Mouse (Mus musculus): ENCODE data around the gene Psmg4. TPM values are rescaled to one million over a fixed set of nuclear protein-coding genes. Genes with fewer than 3 reads are reported as not detected.

Psmg4 gene
- polyA plus RNA-seq, 1 experiment = 30.1 TPM

- Histone ChIP-seq H3K4me3 (ENCODE audit: insufficient read depth, low read length) (no peak overlapping the region), H3K4me1 (ENCODE audit: control insufficient read depth, insufficient read depth, low read length) (no peaks in the 10 kb centered on the region), H3K27ac (ENCODE audit: insufficient read depth, low read depth, low read length) (no peak overlapping the region)
- no peak for TF ChIP-seq POLR2A (IDR thresholded peaks at IDR 0.05; ENCODE audit: borderline replicate concordance, low read depth, low read length)
- no peak for TF ChIP-seq CTCF (IDR thresholded peaks at IDR 0.05; ENCODE audit: low read depth, low read length)
Observed at GRCm38 (mm10) chr13:34143389-34143788, 19.4 kb upstream of the Psmg4 start.

GRCm38 (mm10) chr13:34146916-34147315, 15.8 kb upstream of the Psmg4 start:
- no peak overlapping the region for H3K4me3 ChIP-seq (ENCODE audit: insufficient read depth, low read length)
- no peaks in the 10 kb centered on the region for H3K4me1 ChIP-seq (ENCODE audit: control insufficient read depth, insufficient read depth, low read length)
- TF ChIP-seq CTCF (IDR thresholded peaks at IDR 0.05; ENCODE audit: low read depth, low read length) = no peak
- no peak for TF ChIP-seq POLR2A (IDR thresholded peaks at IDR 0.05; ENCODE audit: borderline replicate concordance, low read depth, low read length)
- H3K27ac ChIP-seq (ENCODE audit: insufficient read depth, low read depth, low read length) = no peak overlapping the region

DNA sequence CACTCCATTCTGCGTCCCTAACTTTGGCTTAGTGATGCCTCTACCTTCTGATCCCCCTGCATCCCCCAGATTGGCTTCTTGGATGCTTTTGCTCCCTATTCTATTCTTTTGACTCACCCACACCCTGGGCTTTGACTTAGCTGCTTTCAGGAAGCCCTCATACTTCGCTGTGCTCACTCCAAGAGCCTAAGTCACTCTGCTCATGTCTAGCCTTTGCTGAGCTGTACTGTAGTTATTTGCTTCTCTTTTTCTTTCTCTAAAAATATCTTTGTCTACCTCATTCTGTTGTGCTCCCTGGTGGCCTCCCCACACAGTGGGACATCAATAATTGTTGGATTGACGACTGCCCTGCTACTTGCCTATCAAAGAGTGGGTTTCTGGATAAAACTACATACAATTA, 14.6 kb upstream of the Psmg4 start:
- Histone ChIP-seq H3K27ac (ENCODE audit: insufficient read depth, low read depth, low read length) (no peak overlapping the region), H3K4me1 (ENCODE audit: control insufficient read depth, insufficient read depth, low read length) (no peaks in the 10 kb centered on the region), H3K4me3 (ENCODE audit: insufficient read depth, low read length) (no peak overlapping the region)
- TF ChIP-seq CTCF (IDR thresholded peaks at IDR 0.05; ENCODE audit: low read depth, low read length) (no peak), POLR2A (IDR thresholded peaks at IDR 0.05; ENCODE audit: borderline replicate concordance, low read depth, low read length) (no peak)

- no peak overlapping the region for H3K27ac ChIP-seq (ENCODE audit: insufficient read depth, low read depth, low read length)
- TF ChIP-seq CTCF (IDR thresholded peaks at IDR 0.05; ENCODE audit: low read depth, low read length) = no peak
- no peak for TF ChIP-seq POLR2A (IDR thresholded peaks at IDR 0.05; ENCODE audit: borderline replicate concordance, low read depth, low read length)
- no peaks in the 10 kb centered on the region for H3K4me1 ChIP-seq (ENCODE audit: control insufficient read depth, insufficient read depth, low read length)
- no peak overlapping the region for H3K4me3 ChIP-seq (ENCODE audit: insufficient read depth, low read length)
Observed at GRCm38 (mm10) chr13:34148767-34149392, 13.9 kb upstream of the Psmg4 start.

GRCm38 (mm10) chr13:34149463-34150176, 13.1 kb upstream of the Psmg4 start:
- Histone ChIP-seq H3K4me1 (ENCODE audit: control insufficient read depth, insufficient read depth, low read length) (peaks cover 2% of the 10 kb centered on the region; the same call in 1 of the 2 replicates), H3K4me3 (ENCODE audit: insufficient read depth, low read length) (no peak overlapping the region), H3K27ac (ENCODE audit: insufficient read depth, low read depth, low read length) (no peak overlapping the region)
- TF ChIP-seq POLR2A (IDR thresholded peaks at IDR 0.05; ENCODE audit: borderline replicate concordance, low read depth, low read length) (no peak), CTCF (IDR thresholded peaks at IDR 0.05; ENCODE audit: low read depth, low read length) (no peak)

- Histone ChIP-seq H3K27ac (ENCODE audit: insufficient read depth, low read depth, low read length) (no peak overlapping the region), H3K4me1 (ENCODE audit: control insufficient read depth, insufficient read depth, low read length) (peaks cover 2% of the 10 kb centered on the region; the same call in 1 of the 2 replicates), H3K4me3 (ENCODE audit: insufficient read depth, low read length) (no peak overlapping the region)
- TF ChIP-seq CTCF (IDR thresholded peaks at IDR 0.05; ENCODE audit: low read depth, low read length) (no peak), POLR2A (IDR thresholded peaks at IDR 0.05; ENCODE audit: borderline replicate concordance, low read depth, low read length) (no peak)
Observed at GRCm38 (mm10) chr13:34150271-34151027, 12.3 kb upstream of the Psmg4 start.

DNA sequence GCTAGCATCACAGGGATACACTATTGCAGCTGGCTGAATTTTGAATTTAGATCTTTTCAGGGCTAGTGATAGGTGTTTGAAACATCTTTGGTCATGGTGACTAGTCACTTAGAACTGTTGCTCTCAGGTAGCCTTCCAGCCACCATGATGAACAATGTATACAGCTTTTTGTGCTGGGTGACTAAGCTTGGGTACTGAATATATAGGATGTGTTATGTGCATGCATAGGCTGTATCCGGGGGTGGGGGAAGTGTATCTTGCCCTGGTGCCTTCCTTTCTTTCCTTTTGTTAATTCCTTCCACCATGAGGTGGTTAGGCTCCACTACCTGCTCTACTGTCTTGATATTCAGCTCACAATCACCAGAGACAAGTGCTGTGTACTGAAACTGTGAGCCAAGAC, 11.3 kb upstream of the Psmg4 start:
- no peak overlapping the region for H3K27ac ChIP-seq (ENCODE audit: insufficient read depth, low read depth, low read length)
- TF ChIP-seq CTCF (IDR thresholded peaks at IDR 0.05; ENCODE audit: low read depth, low read length) = no peak
- no peak for TF ChIP-seq POLR2A (IDR thresholded peaks at IDR 0.05; ENCODE audit: borderline replicate concordance, low read depth, low read length)
- H3K4me1 ChIP-seq (ENCODE audit: control insufficient read depth, insufficient read depth, low read length) = peaks cover 9% of the 10 kb centered on the region
- no peak overlapping the region for H3K4me3 ChIP-seq (ENCODE audit: insufficient read depth, low read length)

- no peak overlapping the region for H3K4me3 ChIP-seq (ENCODE audit: insufficient read depth, low read length)
- TF ChIP-seq POLR2A (IDR thresholded peaks at IDR 0.05; ENCODE audit: borderline replicate concordance, low read depth, low read length) = no peak
- no peak for TF ChIP-seq CTCF (IDR thresholded peaks at IDR 0.05; ENCODE audit: low read depth, low read length)
- H3K27ac ChIP-seq (ENCODE audit: insufficient read depth, low read depth, low read length) = no peak overlapping the region
- peaks cover 9% of the 10 kb centered on the region for H3K4me1 ChIP-seq (ENCODE audit: control insufficient read depth, insufficient read depth, low read length)
Observed at GRCm38 (mm10) chr13:34152695-34153094, 10.1 kb upstream of the Psmg4 start.

DNA sequence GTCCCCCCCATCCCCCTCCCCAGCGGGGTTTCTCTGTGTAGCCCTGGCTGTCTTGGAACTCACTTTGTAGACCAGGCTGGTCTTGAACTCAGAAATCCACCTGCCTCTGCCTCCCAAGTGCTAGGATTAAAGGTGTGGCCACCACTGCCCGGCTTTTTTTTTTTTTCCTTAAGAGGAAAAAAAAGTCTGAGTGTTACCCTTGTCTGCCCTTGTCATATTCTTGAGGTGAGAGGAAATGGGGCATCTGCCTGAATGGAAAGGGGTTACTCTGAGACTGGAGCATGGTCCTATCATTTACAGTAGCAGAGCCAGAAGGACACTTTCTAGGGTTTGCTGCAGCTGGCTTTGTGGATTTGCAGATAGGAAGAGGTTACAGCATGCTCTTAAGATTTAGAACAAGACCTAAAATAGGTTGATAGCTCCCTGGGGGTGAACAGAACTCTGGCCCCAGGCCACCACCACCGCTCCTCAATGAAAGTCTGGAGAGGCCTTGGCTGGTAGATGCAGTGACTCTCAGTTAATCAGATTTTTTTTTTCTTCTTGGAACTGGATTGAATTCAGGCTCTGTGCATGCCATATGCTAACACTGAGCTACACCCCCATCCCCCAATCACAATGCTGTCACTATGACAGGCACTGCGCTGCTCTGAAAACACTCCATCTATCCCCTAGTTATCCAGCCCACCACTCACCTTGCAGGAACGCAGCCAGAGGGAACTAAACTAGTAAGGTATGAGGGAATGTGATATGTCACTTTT, 9.3 kb upstream of the Psmg4 start:
- Histone ChIP-seq H3K4me1 (ENCODE audit: control insufficient read depth, insufficient read depth, low read length) (peaks cover 10% of the 10 kb centered on the region), H3K27ac (ENCODE audit: insufficient read depth, low read depth, low read length) (no peak overlapping the region), H3K4me3 (ENCODE audit: insufficient read depth, low read length) (no peak overlapping the region)
- no peak for TF ChIP-seq POLR2A (IDR thresholded peaks at IDR 0.05; ENCODE audit: borderline replicate concordance, low read depth, low read length)
- no peak for TF ChIP-seq CTCF (IDR thresholded peaks at IDR 0.05; ENCODE audit: low read depth, low read length)

Data from bone marrow macrophage, adult 2 months (primary cell).